Mouse (Mus musculus): ENCODE results near the gene Srpk3. TPM values are rescaled to one million over a fixed set of nuclear protein-coding genes. Genes with fewer than 3 reads are reported as not detected.
A peak's percentile ranks its signal among the peaks of the same experiment; 100 is the strongest.

Gene Srpk3
- polyA plus RNA-seq, 1 experiment from 2014 or later, result 5.2 TPM

DNA sequence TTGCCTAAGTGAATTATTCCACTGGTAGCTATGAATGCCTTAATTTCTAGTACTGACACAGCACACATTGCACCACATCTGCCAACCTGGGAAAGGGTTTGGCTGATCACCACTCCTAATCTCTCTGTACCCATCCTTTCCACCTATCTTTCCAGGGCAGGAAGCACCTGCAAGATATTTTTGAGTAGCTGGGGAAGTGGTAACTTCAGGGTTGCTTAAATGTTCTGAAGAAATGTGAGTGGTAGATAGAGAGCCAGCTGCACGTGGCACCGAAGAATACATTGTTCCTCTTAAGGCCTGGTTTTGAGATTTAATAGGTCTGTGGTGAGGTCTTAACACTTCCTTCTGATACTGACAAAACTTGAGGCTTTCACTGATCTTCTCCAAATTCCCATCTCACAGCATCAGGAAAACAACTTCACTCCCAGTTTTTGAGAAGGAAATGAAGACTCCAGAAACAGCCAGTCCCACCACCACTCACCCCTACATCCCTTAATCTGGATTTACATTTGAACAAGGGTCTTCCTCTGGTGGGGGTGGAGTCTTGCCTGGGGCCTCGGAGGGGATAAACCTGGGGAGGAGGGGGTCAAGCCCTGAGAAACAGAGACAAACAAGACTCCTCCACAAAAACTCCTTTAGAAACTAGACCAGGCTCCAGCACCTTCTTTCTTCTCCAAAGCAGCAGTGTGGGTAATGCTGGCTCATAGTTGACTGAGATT is 42.5 kb downstream of the Srpk3 start:
- Histone ChIP-seq H3K36me3 (no peaks in the 10 kb centered on the region), H3K4me2 (no peak overlapping the region), H3K27ac (no peak overlapping the region), H3K9me3 (replicated peaks) (no peaks in the 10 kb centered on the region), H3K4me3 (replicated peaks) (no peak overlapping the region), H3K27me3 (0 out of 2 replicates have a peak, but pooled peaks cover 4% of the 10 kb centered on the region), H3K9ac (no peak overlapping the region), H3K4me1 (no peaks in the 10 kb centered on the region)
- WGBS, result 64% methylated on average over 3 of the region's 3 CpGs
- no peak for ATAC-seq (replicated peaks; ENCODE audit: low FRiP score)

- Histone ChIP-seq H3K4me1 (peaks cover 7% of the 10 kb centered on the region; the same call in 1 of the 2 replicates), H3K4me2 (peak overlapping the region; percentile 80), H3K27me3 (peaks cover 33% of the 10 kb centered on the region), H3K4me3 (replicated peaks) (peak overlapping the region; percentile 64), H3K9ac (peak overlapping the region; percentile 65; the same call in 1 of the 2 replicates), H3K9me3 (replicated peaks) (no peaks in the 10 kb centered on the region), H3K27ac (no peak overlapping the region), H3K36me3 (no peaks in the 10 kb centered on the region)
- 28% methylated on average over 17 of the region's 17 CpGs for WGBS
- peak; percentile 57 for ATAC-seq (replicated peaks; ENCODE audit: low FRiP score)
Observed at GRCm38 (mm10) chrX:73823747-73824146, 49.5 kb downstream of the Srpk3 start.

DNA sequence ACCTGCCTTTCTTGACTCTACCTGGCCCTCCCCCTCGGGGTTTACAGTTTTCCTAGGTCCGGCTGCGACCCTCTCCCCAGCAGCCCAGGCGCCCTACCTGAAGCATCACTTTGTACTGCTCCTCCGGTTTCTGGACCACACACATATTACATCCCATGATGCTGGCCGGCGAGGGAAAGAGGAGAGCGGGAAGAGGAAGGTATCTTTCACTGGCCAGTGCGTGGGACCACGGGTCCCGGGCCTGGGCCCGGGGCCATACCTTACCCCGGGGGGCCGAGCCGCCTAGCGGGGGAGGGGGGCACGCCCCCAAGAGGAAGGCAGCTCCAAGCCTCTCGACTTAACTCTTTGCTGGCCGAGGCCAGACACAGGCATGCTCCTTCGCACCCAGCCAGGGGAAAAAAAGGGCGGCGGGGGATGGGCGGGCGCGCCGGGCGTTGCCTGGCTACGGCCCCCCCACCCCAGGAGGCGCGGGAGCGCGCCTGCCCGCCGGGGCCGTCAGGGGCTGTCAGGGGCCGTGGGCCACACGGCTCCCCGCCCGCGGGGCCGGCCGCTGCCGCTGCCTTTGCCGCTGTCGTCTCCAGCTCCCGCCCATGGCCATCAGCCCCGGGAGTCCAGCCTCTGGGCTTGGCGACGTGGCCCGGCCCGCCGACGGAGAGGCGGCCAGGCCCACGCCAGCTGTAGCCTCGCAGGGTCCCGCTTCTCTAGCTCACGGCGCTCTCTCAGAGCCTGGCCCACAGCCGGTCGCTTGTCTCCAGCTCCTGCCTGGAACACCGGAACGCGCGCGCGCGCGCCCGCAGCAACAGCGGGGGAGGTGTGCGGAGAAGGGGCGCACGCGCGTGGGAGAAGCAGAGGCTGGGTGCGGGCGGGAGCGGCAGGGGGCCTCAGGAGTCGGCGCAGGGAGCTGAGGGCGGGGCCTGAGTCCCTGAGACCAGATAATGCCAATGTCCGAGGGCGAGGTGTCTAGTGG is 50.3 kb downstream of the Srpk3 start, which contains the start of gene Pdzd4:
Gene Pdzd4 (minus strand): TSS at position 785 of the 967 bp plus-strand sequence.
- Histone ChIP-seq H3K27ac (peak within 1 kb of the TSS; percentile 62; the same call in 1 of the 2 replicates), H3K4me1 (peaks cover 7% of the 10 kb centered on the region; the same call in 1 of the 2 replicates), H3K4me3 (replicated peaks) (peak within 1 kb of the TSS; percentile 64), H3K9me3 (replicated peaks) (no peaks in the 10 kb centered on the region), H3K4me2 (peak within 1 kb of the TSS; percentile 80), H3K27me3 (peaks cover 33% of the 10 kb centered on the region), H3K36me3 (no peaks in the 10 kb centered on the region), H3K9ac (peak within 1 kb of the TSS; percentile 65)
- ATAC-seq (replicated peaks; ENCODE audit: low FRiP score), result peak; percentile 85
- WGBS, result 20% methylated on average over 78 of the region's 84 CpGs

Other genes starting within 250 kb of the Srpk3 start
- 27.9 and 29.3 TPM in 2 replicates for gene Dusp9, start 135.0 kb upstream of the Srpk3 start, polyA plus RNA-seq (2015; fragmentation: Nextera tagmentation; extraction: Ambion mirVana)
- 14.5 and 17.3 TPM in 2 replicates for gene Pnck, start 114.3 kb upstream of the Srpk3 start, polyA plus RNA-seq (2015; fragmentation: Nextera tagmentation; extraction: Ambion mirVana)
- gene Slc6a8, start 101.3 kb upstream of the Srpk3 start, polyA plus RNA-seq (2015; fragmentation: Nextera tagmentation; extraction: Ambion mirVana), result 7.1 and 7.9 TPM in 2 replicates
- 256 and 267 TPM in 2 replicates for gene Bcap31, start 58.2 kb upstream of the Srpk3 start, polyA plus RNA-seq (2015; fragmentation: Nextera tagmentation; extraction: Ambion mirVana)
- gene Abcd1, start 57.8 kb upstream of the Srpk3 start, polyA plus RNA-seq (2015; fragmentation: Nextera tagmentation; extraction: Ambion mirVana), result 12.4 and 15.2 TPM in 2 replicates
- gene Plxnb3, start 17.3 kb upstream of the Srpk3 start, polyA plus RNA-seq (2015; fragmentation: Nextera tagmentation; extraction: Ambion mirVana), result 0.14 and 0.44 TPM in 2 replicates
- 224 and 234 TPM in 2 replicates for gene Idh3g, start 12.5 kb downstream of the Srpk3 start, polyA plus RNA-seq (2015; fragmentation: Nextera tagmentation; extraction: Ambion mirVana)
- 176 and 184 TPM in 2 replicates for gene Ssr4, start 12.6 kb downstream of the Srpk3 start, polyA plus RNA-seq (2015; fragmentation: Nextera tagmentation; extraction: Ambion mirVana)
- gene Pdzd4, start 50.6 kb downstream of the Srpk3 start, polyA plus RNA-seq (2015; fragmentation: Nextera tagmentation; extraction: Ambion mirVana), result 0.80 and 0.92 TPM in 2 replicates
- gene Avpr2, start 117.7 kb downstream of the Srpk3 start, polyA plus RNA-seq (2015; fragmentation: Nextera tagmentation; extraction: Ambion mirVana), result 5.8 and 6.2 TPM in 2 replicates
- gene L1cam, start 121.7 kb downstream of the Srpk3 start, polyA plus RNA-seq (2015; fragmentation: Nextera tagmentation; extraction: Ambion mirVana), result 8.0 and 10.4 TPM in 2 replicates
- gene Arhgap4, start 147.5 kb downstream of the Srpk3 start, polyA plus RNA-seq (2015; fragmentation: Nextera tagmentation; extraction: Ambion mirVana), result 3.7 and 4.0 TPM in 2 replicates
- 139 and 159 TPM in 2 replicates for gene Naa10, start 147.5 kb downstream of the Srpk3 start, polyA plus RNA-seq (2015; fragmentation: Nextera tagmentation; extraction: Ambion mirVana)
- gene Renbp, start 156.4 kb downstream of the Srpk3 start, polyA plus RNA-seq (2015; fragmentation: Nextera tagmentation; extraction: Ambion mirVana), result 41.9 and 54.5 TPM in 2 replicates
- gene Hcfc1, start 192.0 kb downstream of the Srpk3 start, polyA plus RNA-seq (2015; fragmentation: Nextera tagmentation; extraction: Ambion mirVana), result 58.1 and 60.5 TPM in 2 replicates
- gene Irak1, start 249.5 kb downstream of the Srpk3 start, polyA plus RNA-seq (2015; fragmentation: Nextera tagmentation; extraction: Ambion mirVana), result 71.5 and 77.8 TPM in 2 replicates

All from kidney, embryonic 15.5 days (tissue).